Mouse (Mus musculus) bone marrow macrophage, adult 2 months (primary cell): ENCODE data around the gene Smad3.

ENCODE experiments used
- CTCF ChIP-seq: IDR thresholded peaks from 2 replicates; pipeline ENCODE4 v1.5.1; 2012; ENCODE audit warnings: low read depth, mild to moderate bottlenecking, low read length, moderate library complexity
- POLR2A ChIP-seq: IDR thresholded peaks from 2 replicates; pipeline ENCODE4 v1.6.1; 2012; ENCODE audit warnings: mild to moderate bottlenecking, low read depth, low read length, borderline replicate concordance

DNA sequence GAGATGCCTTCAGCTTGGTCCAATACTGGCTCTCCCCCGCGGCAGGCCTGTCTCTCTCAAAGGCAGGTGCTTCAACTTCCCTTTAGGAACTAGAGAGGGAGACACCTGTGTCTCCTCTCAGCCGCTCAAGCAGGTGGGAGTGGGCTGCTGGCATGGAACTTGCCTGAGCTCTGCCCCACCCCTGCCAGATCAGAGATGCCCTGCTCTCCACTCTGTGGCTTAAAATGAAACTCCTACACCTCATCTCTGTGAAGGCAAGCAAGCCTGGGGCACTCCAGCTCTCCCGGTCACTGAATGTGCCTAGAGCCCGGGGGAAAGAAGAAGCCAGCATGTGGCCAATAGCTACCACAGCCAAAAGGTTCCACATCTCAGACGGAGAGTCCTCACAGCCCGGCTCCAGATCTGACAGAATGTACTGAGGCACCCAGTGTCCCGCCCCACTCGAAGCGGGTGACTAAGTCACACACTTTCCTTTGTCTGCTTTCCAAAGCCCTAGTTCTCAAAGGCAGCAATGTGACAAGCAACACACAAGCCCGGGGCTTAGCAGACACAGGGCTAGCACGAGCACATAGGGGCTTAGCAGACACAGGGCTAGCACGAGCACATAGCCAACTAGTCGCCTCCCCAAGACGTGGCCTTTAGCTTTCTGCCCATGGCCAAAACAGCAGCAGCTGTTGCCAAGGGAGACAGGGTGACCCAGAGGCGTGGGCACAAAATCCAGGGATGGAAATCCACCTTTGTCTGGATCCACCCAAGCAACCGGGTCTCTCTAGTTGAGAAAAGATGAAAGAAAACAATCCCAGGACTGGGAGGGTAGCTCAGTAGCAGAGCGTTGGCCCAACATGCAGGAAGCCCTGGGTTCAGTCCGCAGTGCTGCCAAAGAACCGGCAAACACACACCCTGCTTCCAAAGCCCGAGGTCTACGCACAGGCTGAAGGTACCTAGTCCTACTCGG, 3.0 kb downstream of the Smad3 start:
- TF ChIP-seq POLR2A (no peak), CTCF (no peak)
